Mouse (Mus musculus) heart, embryonic 10.5 days (tissue): ENCODE results near the gene Cox11. TPM values are rescaled to one million over a fixed set of nuclear protein-coding genes. Genes with fewer than 3 reads are reported as not detected.

ENCODE experiments used
- DNase-seq: peaks from one replicate; pipeline ENCODE4 v3.0.0-alpha.2; 2017; ENCODE audit warnings: low spot score
- H3K27ac ChIP-seq: fragments of 300-500 bp; sonication (generic); 2 replicates; pipeline ENCODE4 v1.5.1; 2016; ENCODE audit warnings: mild to moderate bottlenecking
- H3K27me3 ChIP-seq: fragments of 300-500 bp; sonication (generic); 2 replicates; pipeline ENCODE4 v1.6.1; 2016; ENCODE audit warnings: mild to moderate bottlenecking; ENCODE audit not compliant: poor library complexity, insufficient read depth, severe bottlenecking
- H3K36me3 ChIP-seq: fragments of 300-500 bp; sonication (generic); 2 replicates; pipeline ENCODE4 v1.6.1; 2016; ENCODE audit warnings: mild to moderate bottlenecking, moderate library complexity
- H3K4me1 ChIP-seq: fragments of 300-500 bp; sonication (generic); 2 replicates; pipeline ENCODE4 v1.6.1; 2016; ENCODE audit warnings: mild to moderate bottlenecking
- H3K4me3 ChIP-seq: fragments of 300-500 bp; sonication (generic); 2 replicates; pipeline ENCODE4 v1.5.1; 2016; ENCODE audit warnings: mild to moderate bottlenecking, moderate library complexity
- H3K9me3 ChIP-seq: fragments of 300-500 bp; sonication (generic); 2 replicates; pipeline ENCODE4 v1.6.1; 2016; ENCODE audit warnings: mild to moderate bottlenecking, moderate library complexity
- WGBS: fragments of 180-500 bp; shearing (Covaris S2); methylation state at CpG from one replicate; pipeline ENCODE4 v1.1.7; 2016; 5-methylcytosine and 5-hydroxymethylcytosine counted together
- polyA plus RNA-seq: library from polyadenylated mRNA; unstranded; fragments of >200 nt; fragmentation: Nextera tagmentation; extraction: Ambion mirVana; gene quantifications from 2 replicates; pipeline ENCODE4 v1.2.1, GENCODE M21; 2016

Gene Cox11
- polyA plus RNA-seq, 1 experiment from 2014 or later, result 48.3 TPM

GRCm38 (mm10) chr11:90634661-90635060 lies 3.3 kb upstream of the Cox11 start:
- WGBS, result 81% methylated on average over 3 of the region's 3 CpGs
- no peaks in the 10 kb centered on the region for H3K27me3 ChIP-seq
- peaks cover 7% of the 10 kb centered on the region; the same call in 1 of the 2 replicates for H3K4me1 ChIP-seq
- H3K9me3 ChIP-seq, result no peaks in the 10 kb centered on the region
- no peaks in the 10 kb centered on the region for H3K36me3 ChIP-seq
- no peak overlapping the region for H3K4me3 ChIP-seq
- DNase-seq, result no peak
- H3K27ac ChIP-seq, result no peak overlapping the region

DNA sequence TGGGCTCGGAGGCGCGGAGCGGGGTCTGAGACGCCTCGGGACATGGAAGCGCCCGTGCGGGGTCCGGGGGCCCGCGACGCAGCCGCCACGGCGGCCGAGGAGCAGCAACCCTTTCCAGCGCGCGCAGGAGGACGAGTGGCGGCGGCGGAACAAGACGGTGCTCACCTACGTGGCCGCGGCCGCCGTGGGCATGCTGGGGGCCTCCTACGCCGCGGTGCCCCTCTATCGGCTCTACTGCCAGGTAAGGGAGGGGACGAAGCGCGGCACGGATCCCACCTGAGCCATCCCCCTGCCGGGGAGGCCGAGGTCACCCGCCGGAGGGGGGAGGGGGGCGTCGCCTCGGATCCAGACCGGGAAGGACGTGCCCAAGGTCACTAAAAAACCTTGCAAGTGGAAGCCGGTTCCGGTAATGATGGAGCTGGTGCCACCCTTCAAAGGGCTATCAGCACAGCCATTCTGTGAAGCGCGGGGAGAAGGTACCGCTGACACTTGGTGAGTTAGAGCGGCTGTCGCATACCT lies 398 bp downstream of the Cox11 start:
- no peak for DNase-seq
- peak overlapping the region; percentile 99 for H3K27ac ChIP-seq
- WGBS, result under 1% methylated on average over 54 of the region's 54 CpGs

DNA sequence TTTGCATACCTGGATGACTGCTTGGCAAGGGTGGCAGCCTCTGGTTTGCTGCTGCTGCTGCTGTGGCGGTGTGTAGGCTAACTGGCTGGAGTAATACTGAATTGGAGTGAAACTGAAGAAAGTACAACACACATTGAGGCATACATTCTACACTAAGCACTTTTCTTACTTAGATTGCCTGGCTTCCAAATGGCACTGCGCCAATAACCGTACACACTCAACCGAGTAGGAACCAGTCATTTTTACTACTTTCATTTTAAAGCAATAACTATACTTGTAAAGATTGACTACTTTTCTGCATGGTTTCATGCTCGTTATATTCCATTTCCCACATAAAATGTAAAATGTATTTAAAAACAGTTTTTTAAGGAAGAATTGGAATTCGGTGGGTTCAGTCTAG lies 11.8 kb downstream of the Cox11 start:
- H3K4me1 ChIP-seq, result no peaks in the 10 kb centered on the region

More for the DNA sequence above, 398 bp downstream of the Cox11 start:
- Histone ChIP-seq H3K4me3 (peak overlapping the region; percentile 100), H3K9me3 (no peaks in the 10 kb centered on the region), H3K36me3 (peaks cover 21% of the 10 kb centered on the region), H3K4me1 (peaks cover 7% of the 10 kb centered on the region; the same call in 1 of the 2 replicates), H3K27me3 (no peaks in the 10 kb centered on the region)

GRCm38 (mm10) chr11:90650231-90650885 lies 12.4 kb downstream of the Cox11 start:
- DNase-seq, result no peak
- H3K4me1 ChIP-seq, result no peaks in the 10 kb centered on the region
- peaks cover 84% of the 10 kb centered on the region for H3K36me3 ChIP-seq
- H3K4me3 ChIP-seq, result no peak overlapping the region
- H3K27ac ChIP-seq, result no peak overlapping the region
- no peaks in the 10 kb centered on the region for H3K9me3 ChIP-seq
- H3K27me3 ChIP-seq, result no peaks in the 10 kb centered on the region
- WGBS, result 53% methylated on average over 9 of the region's 9 CpGs

More for the DNA sequence above, 11.8 kb downstream of the Cox11 start:
- H3K36me3 ChIP-seq, result peaks cover 86% of the 10 kb centered on the region
- WGBS, result 89% methylated on average over 6 of the region's 6 CpGs
- H3K27ac ChIP-seq, result no peak overlapping the region
- H3K4me3 ChIP-seq, result no peak overlapping the region
- DNase-seq, result no peak
- no peaks in the 10 kb centered on the region for H3K9me3 ChIP-seq
- H3K27me3 ChIP-seq, result no peaks in the 10 kb centered on the region

DNA sequence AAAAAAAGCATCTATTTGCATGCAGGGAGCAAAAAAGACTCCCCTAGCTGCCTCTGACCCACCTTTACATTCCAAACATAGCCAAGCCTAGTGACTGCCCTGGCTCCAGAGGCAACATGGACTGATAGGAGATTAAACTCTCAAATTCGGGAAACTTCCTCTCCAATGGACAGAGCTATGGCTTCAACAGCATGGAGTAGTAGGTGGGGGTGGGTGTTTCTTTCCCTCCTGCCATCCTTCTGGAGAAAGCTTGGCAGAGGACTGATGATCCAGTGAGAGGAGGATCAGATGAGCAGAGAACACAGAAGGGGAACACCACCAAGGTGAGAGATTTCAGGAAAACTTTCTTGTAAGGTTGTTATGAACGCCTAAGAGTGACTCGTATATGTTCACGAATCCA lies 14.6 kb downstream of the Cox11 start:
- no peaks in the 10 kb centered on the region for H3K27me3 ChIP-seq
- no peak for DNase-seq
- H3K27ac ChIP-seq, result no peak overlapping the region
- H3K9me3 ChIP-seq, result no peaks in the 10 kb centered on the region
- no peaks in the 10 kb centered on the region for H3K4me1 ChIP-seq
- no peak overlapping the region for H3K4me3 ChIP-seq
- peaks cover 82% of the 10 kb centered on the region for H3K36me3 ChIP-seq
- 83% methylated on average over 4 of the region's 4 CpGs for WGBS

DNA sequence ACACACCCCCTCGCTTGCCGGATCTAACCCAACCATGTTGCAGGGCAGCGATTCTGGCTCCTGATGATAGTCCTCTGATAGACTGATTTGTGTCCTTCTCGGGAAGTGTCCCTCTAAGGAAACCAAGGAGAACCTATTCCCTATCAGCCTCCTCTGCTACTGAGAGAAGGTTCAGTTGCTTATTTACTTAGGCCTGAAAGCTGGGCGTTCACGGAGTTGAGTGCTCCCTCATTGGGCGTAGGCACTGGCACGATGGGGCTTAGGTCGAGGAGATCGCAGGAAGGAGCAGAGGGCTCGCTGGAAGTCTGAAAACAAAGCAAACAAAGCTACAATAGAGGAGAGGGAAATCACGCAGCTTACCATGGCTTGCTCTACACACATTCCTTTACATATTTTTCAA lies 19.6 kb downstream of the Cox11 start:
- no peak for DNase-seq
- 88% methylated on average over 12 of the region's 12 CpGs for WGBS
- Histone ChIP-seq H3K4me3 (no peak overlapping the region), H3K27ac (no peak overlapping the region), H3K4me1 (no peaks in the 10 kb centered on the region), H3K9me3 (no peaks in the 10 kb centered on the region), H3K27me3 (no peaks in the 10 kb centered on the region), H3K36me3 (peaks cover 71% of the 10 kb centered on the region)

DNA sequence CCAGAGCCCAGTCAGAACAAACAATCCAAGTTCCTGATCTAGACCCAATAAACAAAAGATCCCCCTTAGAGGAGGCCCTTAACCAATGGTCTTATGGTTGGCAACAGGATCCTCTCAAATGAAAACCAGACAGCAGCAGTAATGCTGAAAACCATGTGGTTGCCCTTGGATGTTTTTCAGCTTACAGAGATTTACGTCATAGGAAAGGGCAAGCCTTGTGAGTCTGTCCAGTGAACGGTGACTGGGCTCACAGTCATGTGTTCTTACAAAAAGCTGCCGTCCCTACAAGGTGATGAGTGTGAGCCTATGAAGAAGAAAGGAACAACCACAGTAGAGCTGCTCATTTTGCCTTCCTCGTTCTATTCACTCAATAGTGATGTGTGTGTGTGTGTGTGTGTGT lies 22.7 kb downstream of the Cox11 start:
- Histone ChIP-seq H3K27ac (no peak overlapping the region), H3K9me3 (no peaks in the 10 kb centered on the region), H3K27me3 (no peaks in the 10 kb centered on the region), H3K4me3 (no peak overlapping the region), H3K4me1 (peaks cover 26% of the 10 kb centered on the region), H3K36me3 (peaks cover 53% of the 10 kb centered on the region)
- whole genome bisulfite sequencing, result 83% methylated on average over 4 of the region's 4 CpGs
- no peak for DNase-seq

DNA sequence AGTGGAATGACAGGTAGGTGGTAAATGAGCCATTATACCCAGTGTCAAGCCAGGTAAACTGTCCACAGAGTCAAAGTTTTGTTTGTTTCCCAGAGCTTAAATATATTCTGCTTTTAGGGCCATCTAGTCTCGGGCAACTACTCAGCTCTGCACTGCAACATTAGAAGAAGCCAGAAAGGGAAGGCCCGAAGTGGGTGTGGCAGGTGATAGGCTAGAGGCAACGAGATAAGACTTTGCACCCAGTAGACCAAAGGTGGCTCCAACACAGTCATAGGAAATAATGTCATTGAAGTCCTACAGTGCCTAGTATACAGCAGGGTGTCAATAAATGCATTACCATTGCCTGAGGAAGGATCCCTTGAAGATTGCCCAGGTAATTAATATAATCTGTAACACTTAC lies 25.1 kb downstream of the Cox11 start:
- DNase-seq, result no peak
- 57% methylated on average over 3 of the region's 3 CpGs for WGBS
- Histone ChIP-seq H3K27me3 (no peaks in the 10 kb centered on the region), H3K4me1 (peaks cover 37% of the 10 kb centered on the region), H3K27ac (peak overlapping the region; percentile 10; the same call in 1 of the 2 replicates), H3K9me3 (no peaks in the 10 kb centered on the region), H3K4me3 (no peak overlapping the region), H3K36me3 (peaks cover 34% of the 10 kb centered on the region)

GRCm38 (mm10) chr11:90663618-90664297 lies 25.8 kb downstream of the Cox11 start:
- Histone ChIP-seq H3K36me3 (peaks cover 40% of the 10 kb centered on the region), H3K4me3 (no peak overlapping the region), H3K27ac (peak overlapping the region; percentile 82), H3K9me3 (no peaks in the 10 kb centered on the region), H3K4me1 (peaks cover 37% of the 10 kb centered on the region), H3K27me3 (no peaks in the 10 kb centered on the region)
- WGBS, result 55% methylated on average over 5 of the region's 5 CpGs
- no peak for DNase-seq

GRCm38 (mm10) chr11:90664345-90664986 lies 26.5 kb downstream of the Cox11 start:
- H3K9me3 ChIP-seq, result no peaks in the 10 kb centered on the region
- peak overlapping the region; percentile 82 for H3K27ac ChIP-seq
- peaks cover 39% of the 10 kb centered on the region for H3K36me3 ChIP-seq
- DNase-seq, result peak; percentile 82
- H3K4me3 ChIP-seq, result no peak overlapping the region
- WGBS, result 22% methylated on average over 8 of the region's 8 CpGs
- H3K4me1 ChIP-seq, result peaks cover 37% of the 10 kb centered on the region
- H3K27me3 ChIP-seq, result no peaks in the 10 kb centered on the region

DNA sequence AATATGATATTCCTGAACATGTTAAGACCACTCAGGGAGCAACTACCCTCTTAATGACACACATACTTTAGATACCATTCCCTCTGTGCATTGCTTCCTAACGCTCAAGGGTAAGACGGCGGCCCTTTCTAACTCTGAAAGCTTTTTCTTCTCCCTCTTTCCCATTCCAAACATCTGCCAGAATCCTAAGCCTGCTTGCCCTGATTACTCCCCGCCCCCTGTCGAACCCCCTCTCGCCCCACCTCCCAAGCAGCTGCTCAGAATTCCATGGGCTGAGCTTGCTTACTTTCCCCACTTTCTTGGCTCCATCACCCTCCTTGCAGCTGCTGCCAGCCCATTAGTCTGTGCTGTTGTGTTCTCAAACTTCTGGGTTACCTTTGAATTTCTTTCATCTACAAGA lies 27.2 kb downstream of the Cox11 start:
- no peaks in the 10 kb centered on the region for H3K27me3 ChIP-seq
- H3K27ac ChIP-seq, result peak overlapping the region; percentile 82
- peaks cover 42% of the 10 kb centered on the region for H3K36me3 ChIP-seq
- H3K4me1 ChIP-seq, result peaks cover 37% of the 10 kb centered on the region
- no peak for DNase-seq
- H3K4me3 ChIP-seq, result no peak overlapping the region; the same call in 1 of the 2 replicates
- H3K9me3 ChIP-seq, result no peaks in the 10 kb centered on the region
- 8% methylated on average over 6 of the region's 6 CpGs for WGBS

GRCm38 (mm10) chr11:90666144-90666757 lies 28.3 kb downstream of the Cox11 start:
- DNase-seq, result no peak
- Histone ChIP-seq H3K27me3 (no peaks in the 10 kb centered on the region), H3K4me3 (no peak overlapping the region), H3K36me3 (peaks cover 37% of the 10 kb centered on the region), H3K9me3 (no peaks in the 10 kb centered on the region), H3K4me1 (peaks cover 37% of the 10 kb centered on the region), H3K27ac (peak overlapping the region; percentile 70)
- WGBS, result 61% methylated on average over 3 of the region's 3 CpGs
